Mouse (Mus musculus) brain, embryonic 14.5 days (tissue): ENCODE measurements at regions not wholly inside any gene's neighbourhood (a gene's known extent, or its start where the extent isn't known, plus 50 kb on each side); places are given as distances from the start of the nearest gene placed in this dataset.

Source experiments
- DNase-seq: peaks from one replicate; pipeline ENCODE4 v3.0.0-alpha.2; 2011; ENCODE audit warnings: low read depth
- CTCF ChIP-seq: fragments of 200-500 bp; IDR thresholded peaks from 2 replicates; pipeline ENCODE4 v1.5.1; 2012; ENCODE audit warnings: inconsistent platforms, mild to moderate bottlenecking, moderate library complexity, borderline replicate concordance; ENCODE audit not compliant: insufficient read depth, insufficient read length; ENCODE audit errors: extremely low read depth
- POLR2A ChIP-seq: fragments of 200-500 bp; IDR thresholded peaks from 2 replicates; pipeline ENCODE4 v1.6.1; 2012; ENCODE audit warnings: mild to moderate bottlenecking, inconsistent platforms, borderline replicate concordance; ENCODE audit not compliant: poor library complexity, insufficient read depth, insufficient read length, severe bottlenecking; ENCODE audit errors: extremely low read depth

- DNase-seq: no peak
- TF ChIP-seq CTCF (no peak), POLR2A (no peak)
Observed at GRCm38 (mm10) chr17:58642273-58642672, 348.9 kb downstream of the Pdzph1 start.

- no peak for TF ChIP-seq POLR2A
- no peak for DNase-seq
Observed at GRCm38 (mm10) chr17:58598911-58599310, 392.3 kb downstream of the Pdzph1 start.

- DNase-seq: no peak
- no peak for TF ChIP-seq CTCF
Observed at GRCm38 (mm10) chr17:58596661-58597060, 394.5 kb downstream of the Pdzph1 start.

- TF ChIP-seq CTCF (peak; percentile 28; the same call in 1 of the 2 replicates), POLR2A (no peak)
- DNase-seq: peak; percentile 59
Observed at GRCm38 (mm10) chr17:58587946-58588345, 403.2 kb downstream of the Pdzph1 start.

GRCm38 (mm10) chr17:58572885-58573284 is 418.3 kb downstream of the Pdzph1 start:
- TF ChIP-seq POLR2A: no peak
- TF ChIP-seq CTCF: no peak
- no peak for DNase-seq
